Mouse (Mus musculus): ENCODE measurements around the gene Plb1.

- no peak for TF ChIP-seq CTCF (IDR thresholded peaks at IDR 0.05; ENCODE audit: control insufficient read depth, insufficient read depth, insufficient replicate concordance, low read depth, low read length)
- TF ChIP-seq POLR2A (IDR thresholded peaks at IDR 0.05; ENCODE audit: control insufficient read depth, low read depth, low read length) = no peak
Measured at GRCm38 (mm10) chr5:32245385-32245784, 12.9 kb downstream of the Plb1 start.
